Mouse (Mus musculus) embryonic facial prominence, embryonic 11.5 days (tissue): ENCODE measurements at regions not wholly inside any gene's neighbourhood (a gene's known extent, or its start where the extent isn't known, plus 50 kb on each side); places are given as distances from the start of the nearest gene placed in this dataset.
A peak's percentile ranks its signal among the peaks of the same experiment; 100 is the strongest.

ENCODE experiments used
- ATAC-seq: fragments of 200-750 bp; cut with Nextera tagmentation; replicated peaks from 2 replicates; pipeline ENCODE4 v1.8.0; 2017; ENCODE audit warnings: low read depth; ENCODE audit not compliant: insufficient number of reproducible peaks, low FRiP score, low TSS enrichment
- DNase-seq: peaks from one replicate; pipeline ENCODE4 v3.0.0-alpha.2; 2015; ENCODE audit warnings: low spot score
- H3K27ac ChIP-seq: fragments of 300-500 bp; sonication (generic); replicated peaks from 2 replicates; pipeline ENCODE4 v1.5.1; 2014; ENCODE audit warnings: mild to moderate bottlenecking, low read depth, low read length, control low read depth
- H3K27me3 ChIP-seq: fragments of 300-500 bp; sonication (generic); 2 replicates; pipeline ENCODE4 v1.6.1; 2014; ENCODE audit warnings: mild to moderate bottlenecking, low read length, moderate library complexity, mixed read lengths; ENCODE audit not compliant: control insufficient read depth, insufficient read depth
- H3K36me3 ChIP-seq: fragments of 300-500 bp; sonication (generic); replicated peaks from 2 replicates; pipeline ENCODE4 v1.6.1; 2014; ENCODE audit warnings: low read depth, mild to moderate bottlenecking, low read length, moderate library complexity, mixed read lengths; ENCODE audit not compliant: control insufficient read depth, insufficient read depth
- H3K4me1 ChIP-seq: fragments of 300-500 bp; sonication (generic); 2 replicates; pipeline ENCODE4 v1.6.1; 2014; ENCODE audit warnings: low read length, mixed read lengths; ENCODE audit not compliant: control insufficient read depth, insufficient read depth
- H3K4me2 ChIP-seq: fragments of 300-500 bp; sonication (generic); 2 replicates; pipeline ENCODE4 v1.6.1; 2014; ENCODE audit warnings: low read depth, mild to moderate bottlenecking, control low read depth, low read length, moderate library complexity
- H3K4me3 ChIP-seq: fragments of 300-500 bp; sonication (generic); 2 replicates; pipeline ENCODE4 v1.5.1; 2014; ENCODE audit warnings: low read depth, low read length, control low read depth
- H3K9ac ChIP-seq: fragments of 300-500 bp; sonication (generic); replicated peaks from 2 replicates; pipeline ENCODE4 v1.6.1; 2014; ENCODE audit warnings: mild to moderate bottlenecking, control low read depth, low read length
- H3K9me3 ChIP-seq: fragments of 300-500 bp; sonication (generic); replicated peaks from 2 replicates; pipeline ENCODE4 v1.6.1; 2016; ENCODE audit warnings: mild to moderate bottlenecking, low read length, inconsistent platforms, mixed read lengths; ENCODE audit not compliant: control insufficient read depth
- WGBS: fragments of 180-500 bp; shearing (Covaris S2); extraction: QIAGEN DNeasy Blood & Tissue Kit; methylation state at CpG from one replicate; pipeline ENCODE4 v1.1.7; 2014; 5-methylcytosine and 5-hydroxymethylcytosine counted together

DNA sequence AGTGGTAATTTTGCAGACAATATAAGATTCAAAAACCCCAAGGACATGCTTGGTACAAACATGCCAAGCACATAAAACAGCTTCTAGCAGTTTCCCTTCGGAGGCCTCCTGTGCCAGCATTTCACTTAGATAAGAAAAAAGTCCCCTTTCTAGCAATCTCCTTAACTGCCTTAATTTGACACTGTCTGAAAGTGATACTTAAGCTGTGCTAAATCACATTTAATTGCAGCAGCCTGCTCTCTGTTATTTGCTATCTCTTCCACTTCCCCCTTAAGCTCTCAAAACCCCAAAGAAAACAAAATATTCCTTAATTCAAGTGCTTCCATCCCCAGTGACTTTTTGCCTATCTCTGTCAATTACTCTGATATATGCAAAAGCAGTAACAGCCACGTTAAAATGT is 86.9 kb upstream of the Prokr2 start:
- ATAC-seq (no peak), DNase-seq (no peak)
- Histone ChIP-seq H3K36me3 (no peaks in the 10 kb centered on the region), H3K9me3 (no peaks in the 10 kb centered on the region), H3K27ac (no peak overlapping the region), H3K4me3 (no peak overlapping the region), H3K27me3 (no peaks in the 10 kb centered on the region), H3K4me1 (no peaks in the 10 kb centered on the region), H3K4me2 (no peak overlapping the region), H3K9ac (no peak overlapping the region)
- 38% methylated on average over 2 of the region's 2 CpGs for WGBS

DNA sequence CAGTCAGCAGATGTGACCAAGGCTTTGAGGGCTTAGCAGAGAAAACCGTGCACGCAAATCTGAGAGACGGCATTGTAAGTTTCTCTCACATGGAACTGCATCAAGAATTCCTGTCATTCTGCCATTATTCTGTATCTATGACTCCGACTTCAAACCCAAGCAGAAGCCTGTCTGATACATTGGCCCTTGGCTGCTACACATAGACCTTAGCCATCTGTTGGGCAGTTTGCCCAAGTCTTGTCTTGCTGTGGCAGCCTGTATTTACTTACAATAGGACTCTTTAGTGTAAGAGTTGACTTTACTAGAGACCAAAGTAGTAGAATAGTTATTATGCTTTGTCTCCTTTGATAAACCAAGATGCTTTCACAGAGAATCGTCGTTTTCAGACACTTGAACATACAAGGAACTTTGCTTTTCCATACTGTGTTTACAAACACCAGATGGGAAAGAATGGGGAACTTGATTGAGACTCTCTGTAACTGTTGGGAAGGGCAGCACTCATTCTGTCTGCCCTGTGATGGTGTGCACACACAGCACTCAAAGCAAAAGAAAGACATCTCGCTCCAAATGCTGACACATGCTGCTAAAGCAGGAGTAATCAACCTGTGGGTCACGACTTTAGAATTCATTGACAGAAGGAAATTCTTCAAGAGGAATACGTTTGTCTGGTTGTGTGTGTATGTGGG is 83.9 kb upstream of the Prokr2 start:
- 83% methylated on average over 9 of the region's 9 CpGs for WGBS
- no peak overlapping the region for H3K4me2 ChIP-seq
- H3K27ac ChIP-seq: no peak overlapping the region
- no peak overlapping the region for H3K4me3 ChIP-seq
- DNase-seq: no peak
- no peaks in the 10 kb centered on the region for H3K27me3 ChIP-seq
- no peaks in the 10 kb centered on the region for H3K4me1 ChIP-seq
- H3K9me3 ChIP-seq: no peaks in the 10 kb centered on the region
- no peak for ATAC-seq
- no peak overlapping the region for H3K9ac ChIP-seq
- no peaks in the 10 kb centered on the region for H3K36me3 ChIP-seq

DNA sequence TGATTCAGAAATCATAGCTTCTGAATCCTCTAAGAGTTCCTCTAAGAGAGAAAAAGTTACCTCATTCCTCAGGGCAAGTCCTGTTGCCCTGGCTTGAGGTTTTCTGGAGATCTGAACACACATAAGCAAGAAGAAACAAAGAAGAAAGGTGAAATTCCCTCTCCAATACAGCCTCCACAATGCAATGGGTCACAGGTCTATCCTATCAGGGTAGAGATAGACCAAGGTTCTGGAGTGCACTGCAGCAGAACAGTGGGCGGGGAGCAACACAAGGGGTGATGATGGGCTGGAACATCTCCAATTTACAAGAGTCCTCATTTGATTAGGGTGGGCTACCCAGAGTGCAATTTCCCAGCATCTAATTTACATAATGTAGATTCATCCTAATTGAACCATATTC is 69.8 kb upstream of the Prokr2 start:
- H3K9ac ChIP-seq: no peak overlapping the region
- 100% methylated on average over 1 of the region's 1 CpGs for WGBS
- no peak for DNase-seq
- H3K36me3 ChIP-seq: no peaks in the 10 kb centered on the region
- H3K27ac ChIP-seq: no peak overlapping the region
- no peak overlapping the region for H3K4me2 ChIP-seq
- no peak overlapping the region for H3K4me3 ChIP-seq
- H3K27me3 ChIP-seq: no peaks in the 10 kb centered on the region
- no peaks in the 10 kb centered on the region for H3K4me1 ChIP-seq
- ATAC-seq: no peak
- H3K9me3 ChIP-seq: no peaks in the 10 kb centered on the region

DNA sequence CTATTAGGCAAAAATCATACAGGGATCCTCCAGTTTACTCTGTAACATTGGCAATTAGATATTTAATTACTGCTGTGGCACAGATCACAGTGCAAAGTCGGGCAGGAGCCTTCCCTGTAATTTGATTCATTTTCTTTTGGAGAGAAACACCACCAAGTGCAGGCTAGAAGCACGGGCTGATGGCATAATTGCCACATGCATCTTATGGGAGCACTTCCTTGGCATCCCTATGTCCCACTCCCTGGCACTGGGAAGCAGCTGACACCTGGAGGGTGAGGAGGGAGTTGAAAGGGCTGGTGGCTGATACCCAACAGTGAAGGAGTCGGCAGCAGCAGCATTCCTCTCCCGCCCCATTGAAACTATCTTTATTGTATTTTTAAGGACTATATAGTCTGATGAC is 64.1 kb upstream of the Prokr2 start:
- WGBS: 66% methylated on average over 4 of the region's 4 CpGs
- H3K9me3 ChIP-seq: no peaks in the 10 kb centered on the region
- H3K9ac ChIP-seq: no peak overlapping the region
- H3K4me2 ChIP-seq: no peak overlapping the region
- no peak overlapping the region for H3K4me3 ChIP-seq
- DNase-seq (no peak), ATAC-seq (no peak)
- no peaks in the 10 kb centered on the region for H3K4me1 ChIP-seq
- no peaks in the 10 kb centered on the region for H3K27me3 ChIP-seq
- H3K36me3 ChIP-seq: no peaks in the 10 kb centered on the region
- no peak overlapping the region for H3K27ac ChIP-seq

DNA sequence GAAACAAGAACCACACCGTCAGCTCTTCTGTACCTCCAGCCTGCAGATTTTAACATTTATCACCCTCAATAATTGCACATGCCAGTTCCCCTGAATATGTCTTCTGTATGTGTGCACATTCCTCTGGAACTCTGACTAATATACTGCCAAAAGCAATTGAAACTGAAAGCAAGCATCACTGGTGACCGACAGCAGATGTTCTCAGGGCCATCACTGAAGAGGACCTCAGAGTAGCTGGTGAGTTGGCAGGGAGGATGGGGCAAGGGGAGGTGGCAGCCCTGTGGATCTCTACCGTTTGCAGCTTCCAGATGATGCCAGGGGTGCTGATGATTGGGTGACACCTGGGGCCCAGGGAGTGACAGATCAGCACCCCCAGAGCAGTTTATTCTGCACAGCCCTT is 62.6 kb upstream of the Prokr2 start:
- no peak for ATAC-seq

DNA sequence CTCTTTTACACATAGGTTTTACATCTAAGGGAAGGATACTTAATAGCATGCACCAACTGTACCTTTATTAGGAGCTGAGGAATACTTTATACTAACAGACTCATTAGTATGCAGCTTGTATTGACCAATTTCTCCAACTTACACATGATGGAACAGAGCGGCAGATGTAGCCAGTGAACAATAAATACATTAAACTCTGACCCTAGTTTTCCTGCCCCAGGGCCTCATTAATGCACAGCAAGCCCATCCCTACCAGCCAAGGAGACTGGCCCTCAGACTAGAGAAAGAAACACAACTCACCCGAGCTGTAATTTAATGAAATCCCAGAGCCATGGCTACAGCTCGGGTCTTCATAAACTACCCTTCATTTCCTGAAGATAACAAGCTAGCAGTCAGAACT is 60.8 kb upstream of the Prokr2 start:
- ATAC-seq: no peak
- no peaks in the 10 kb centered on the region for H3K36me3 ChIP-seq
- H3K9me3 ChIP-seq: no peaks in the 10 kb centered on the region
- no peak for DNase-seq
- H3K4me2 ChIP-seq: no peak overlapping the region
- no peak overlapping the region for H3K27ac ChIP-seq
- H3K4me1 ChIP-seq: no peaks in the 10 kb centered on the region
- H3K27me3 ChIP-seq: no peaks in the 10 kb centered on the region
- H3K9ac ChIP-seq: no peak overlapping the region
- 26% methylated on average over 3 of the region's 3 CpGs for WGBS
- H3K4me3 ChIP-seq: no peak overlapping the region

More for the DNA sequence above, 62.6 kb upstream of the Prokr2 start:
- no peaks in the 10 kb centered on the region for H3K4me1 ChIP-seq
- H3K36me3 ChIP-seq: no peaks in the 10 kb centered on the region
- WGBS: 73% methylated on average over 3 of the region's 3 CpGs
- H3K27ac ChIP-seq: no peak overlapping the region
- no peak overlapping the region for H3K9ac ChIP-seq
- H3K4me2 ChIP-seq: no peak overlapping the region
- no peaks in the 10 kb centered on the region for H3K27me3 ChIP-seq
- no peaks in the 10 kb centered on the region for H3K9me3 ChIP-seq
- H3K4me3 ChIP-seq: no peak overlapping the region
- no peak for DNase-seq

DNA sequence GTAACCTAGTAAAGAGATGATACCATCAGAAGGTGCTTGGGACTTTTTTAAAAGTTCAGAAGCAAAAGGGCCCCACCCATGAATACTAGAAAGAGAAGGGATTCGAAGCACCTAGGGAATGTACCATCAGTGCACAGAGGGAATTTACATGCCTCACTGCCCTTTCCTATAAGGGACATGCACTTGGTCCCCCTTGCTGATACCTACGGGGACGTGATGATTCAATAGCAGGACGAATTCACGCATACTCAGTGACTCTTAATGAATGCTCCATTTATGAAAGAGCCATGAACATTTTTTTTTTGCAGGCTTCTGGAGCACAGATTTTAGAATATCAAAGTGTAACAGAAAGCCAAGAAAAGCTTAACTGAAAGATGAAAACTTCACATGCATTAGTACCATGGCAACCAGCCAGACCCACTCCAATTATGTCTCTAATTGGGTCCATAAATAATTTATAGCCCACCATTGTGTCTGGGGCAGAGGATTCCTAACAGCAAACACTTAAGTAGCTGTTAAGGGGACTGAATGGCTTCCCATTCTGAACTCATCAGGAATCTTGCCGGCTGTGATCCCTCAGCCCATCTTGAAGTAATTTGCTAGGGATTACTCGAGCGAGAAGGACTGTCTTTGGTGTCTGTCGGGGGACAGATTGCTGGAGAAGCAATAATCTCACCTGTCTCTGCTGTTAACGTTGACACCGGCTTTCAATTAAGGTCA is 59.4 kb upstream of the Prokr2 start:
- 35% methylated on average over 11 of the region's 11 CpGs for WGBS
- no peak overlapping the region for H3K4me2 ChIP-seq

More for the DNA sequence above, 59.4 kb upstream of the Prokr2 start:
- Histone ChIP-seq H3K27me3 (no peaks in the 10 kb centered on the region), H3K27ac (no peak overlapping the region), H3K4me1 (no peaks in the 10 kb centered on the region), H3K36me3 (no peaks in the 10 kb centered on the region), H3K4me3 (no peak overlapping the region), H3K9me3 (no peaks in the 10 kb centered on the region), H3K9ac (no peak overlapping the region)
- ATAC-seq (no peak; the same call in 1 of the 2 replicates), DNase-seq (peak; percentile 55)
